15 mouse cellular contexts compared by ENCODE assay signal in genomic region chr7:3280654-3281153, GRCm38 (mm10). TPM values are rescaled to one million over a fixed set of nuclear protein-coding genes. Genes with fewer than 3 reads are reported as not detected.
DNase-seq lines count a peak whose midpoint lies in the region; ATAC-seq and TF ChIP-seq lines count a peak whose summit lies in the region.
"Had no signal": no experiment of that assay in that cellular context is flagged by ENCODE, and none has a peak within 500 bp of the region (broad histone marks: within the 10 kb centered on the region; RNA-seq: fewer than 3 reads in every experiment).

No protein-coding gene starts in this region.

- H3K4me2 ChIP-seq in lung, embryonic 15.5 days: no peak overlapping the region
- no peak overlapping the region; the same call in 1 of the 2 replicates for H3K4me2 ChIP-seq in heart, embryonic 11.5 days
- H3K4me2 ChIP-seq in stomach, embryonic 15.5 days: no peak overlapping the region
- no peak overlapping the region for H3K4me2 ChIP-seq in hindbrain, embryonic 13.5 days
- H3K4me2 ChIP-seq: embryonic facial prominence, embryonic 15.5 days; liver, embryonic 13.5 days had no signal

- H3K27ac ChIP-seq in gastrocnemius, adult 2 months: peak overlapping the region; percentile 80
- peak overlapping the region; percentile 75 for H3K27ac ChIP-seq in lung, embryonic 15.5 days
- H3K27ac ChIP-seq in heart, embryonic 11.5 days (ENCODE audit: low read depth, low read length): peak overlapping the region; percentile 72
- peak overlapping the region; percentile 26; the same call in 1 of the 2 replicates for H3K27ac ChIP-seq in stomach, embryonic 15.5 days
- H3K27ac ChIP-seq in hindbrain, embryonic 13.5 days: no peak overlapping the region
- H3K27ac ChIP-seq: embryonic facial prominence, embryonic 15.5 days; liver, embryonic 13.5 days had no signal

- 0 out of 2 replicates have a peak overlapping the region, but pooled peaks have one; percentile 7 for H3K4me3 ChIP-seq in gastrocnemius, adult 2 months
- no peak overlapping the region for H3K4me3 ChIP-seq in lung, embryonic 15.5 days
- H3K4me3 ChIP-seq in heart, embryonic 11.5 days (ENCODE audit: low read depth, low read length): no peak overlapping the region
- H3K4me3 ChIP-seq in stomach, embryonic 15.5 days (replicated peaks): no peak overlapping the region
- no peak overlapping the region for H3K4me3 ChIP-seq in hindbrain, embryonic 13.5 days
- H3K4me3 ChIP-seq: embryonic facial prominence, embryonic 15.5 days; liver, embryonic 13.5 days had no signal

- H3K4me1 ChIP-seq in lung, embryonic 15.5 days: peaks cover 10% of the 10 kb centered on the region
- 0 out of 2 replicates have a peak, but pooled peaks cover 4% of the 10 kb centered on the region for H3K4me1 ChIP-seq in heart, embryonic 11.5 days (ENCODE audit: control insufficient read depth, insufficient read depth, low read length)
- no peaks in the 10 kb centered on the region for H3K4me1 ChIP-seq in stomach, embryonic 15.5 days
- no peaks in the 10 kb centered on the region for H3K4me1 ChIP-seq in hindbrain, embryonic 13.5 days (replicated peaks)
- H3K4me1 ChIP-seq: liver, embryonic 13.5 days had no signal

- no peak for TF ChIP-seq CTCF in gastrocnemius, adult 2 months (IDR thresholded peaks at IDR 0.05)

- intact Hi-C loops in gastrocnemius, adult 2 months (cut with DNase I): no loop called here

- no peaks in the 10 kb centered on the region for H3K36me3 ChIP-seq in lung, embryonic 15.5 days
- no peaks in the 10 kb centered on the region for H3K36me3 ChIP-seq in heart, embryonic 11.5 days (ENCODE audit: control insufficient read depth, insufficient read depth, low read length)
- no peaks in the 10 kb centered on the region for H3K36me3 ChIP-seq in stomach, embryonic 15.5 days
- H3K36me3 ChIP-seq in hindbrain, embryonic 13.5 days: no peaks in the 10 kb centered on the region
- H3K36me3 ChIP-seq: embryonic facial prominence, embryonic 15.5 days; liver, embryonic 13.5 days had no signal

- 26% methylated on average over 8 of the region's 8 CpGs for WGBS in lung, embryonic 15.5 days
- WGBS in heart, embryonic 11.5 days (ENCODE audit: insufficient replicate concordance): 26% methylated on average over 8 of the region's 8 CpGs
- WGBS in stomach, embryonic 15.5 days: 31% methylated on average over 8 of the region's 8 CpGs
- WGBS in hindbrain, embryonic 13.5 days: 61% methylated on average over 8 of the region's 8 CpGs

- H3K27me3 ChIP-seq in lung, embryonic 15.5 days: no peaks in the 10 kb centered on the region
- no peaks in the 10 kb centered on the region for H3K27me3 ChIP-seq in heart, embryonic 11.5 days (ENCODE audit: control insufficient read depth, insufficient read depth, low read length)
- no peaks in the 10 kb centered on the region for H3K27me3 ChIP-seq in stomach, embryonic 15.5 days (replicated peaks)
- no peaks in the 10 kb centered on the region for H3K27me3 ChIP-seq in hindbrain, embryonic 13.5 days
- H3K27me3 ChIP-seq: embryonic facial prominence, embryonic 15.5 days; liver, embryonic 13.5 days had no signal

- no peak for DNase-seq in gastrocnemius, adult 2 months
- DNase-seq in gastrocnemius, postnatal 10 days: no peak
- DNase-seq in lung, adult 18-20 months: no peak
- no peak for DNase-seq in retina, embryonic 14.5 days (ENCODE audit: low spot score)
- DNase-seq: cerebellum, adult 11-12 months; liver, embryonic 13.5 days; spleen, adult 18-20 months; thymus, postnatal 36 days had no signal

- H3K9me3 ChIP-seq in lung, embryonic 15.5 days: no peaks in the 10 kb centered on the region
- no peaks in the 10 kb centered on the region for H3K9me3 ChIP-seq in heart, embryonic 11.5 days (replicated peaks; ENCODE audit: control insufficient read depth, low read length)
- no peaks in the 10 kb centered on the region for H3K9me3 ChIP-seq in stomach, embryonic 15.5 days
- H3K9me3 ChIP-seq in hindbrain, embryonic 13.5 days: no peaks in the 10 kb centered on the region
- H3K9me3 ChIP-seq: embryonic facial prominence, embryonic 15.5 days; liver, embryonic 13.5 days had no signal

- no peak for ATAC-seq in lung, embryonic 15.5 days (ENCODE audit: borderline replicate concordance, extremely low read depth, low FRiP score, low TSS enrichment)
- ATAC-seq in heart, embryonic 11.5 days (replicated peaks; ENCODE audit: insufficient number of reproducible peaks, low FRiP score, low TSS enrichment): peak; percentile 64
- no peak for ATAC-seq in stomach, embryonic 15.5 days (ENCODE audit: insufficient read depth, low FRiP score, low read depth)
- no peak for ATAC-seq in hindbrain, embryonic 13.5 days (ENCODE audit: low FRiP score)

- H3K9ac ChIP-seq in lung, embryonic 15.5 days: no peak overlapping the region
- no peak overlapping the region for H3K9ac ChIP-seq in heart, embryonic 11.5 days (ENCODE audit: low read depth, low read length)
- no peak overlapping the region for H3K9ac ChIP-seq in stomach, embryonic 15.5 days
- no peak overlapping the region for H3K9ac ChIP-seq in hindbrain, embryonic 13.5 days
- H3K9ac ChIP-seq: embryonic facial prominence, embryonic 15.5 days; liver, embryonic 13.5 days had no signal

RNA-seq across cellular contexts. Expression of gene Myadm, which starts 8.2 kb away (rescaled TPM):
- 10 to 100 TPM; 17.8 to 37.2 TPM for total RNA-seq in gastrocnemius, adult 2 months (2021)
- total RNA-seq in gastrocnemius, postnatal 10 days (2021): 100 to 1,000 TPM in 1 of 2 experiments, 10 to 100 TPM in 1; 71.6 to 100 TPM
- polyA plus RNA-seq in lung, embryonic 15.5 days (2015; fragmentation: Nextera tagmentation; extraction: Ambion mirVana): 112 and 118 TPM in 2 replicates
- polyA plus RNA-seq in heart, embryonic 11.5 days (2014; fragmentation: Nextera tagmentation; extraction: Ambion mirVana): 221 and 235 TPM in 2 replicates
- 140 and 141 TPM in 2 replicates for polyA plus RNA-seq in stomach, embryonic 15.5 days (2015; fragmentation: Nextera tagmentation; extraction: Ambion mirVana)
- 29.0 and 29.8 TPM in 2 replicates for polyA plus RNA-seq in hindbrain, embryonic 13.5 days (2015; fragmentation: Nextera tagmentation; extraction: Ambion mirVana)

RNA-seq across cellular contexts. Expression of gene Prkcg, which starts 8.3 kb away (rescaled TPM):
- under 1 TPM; 0.78 to 0.84 TPM for total RNA-seq in gastrocnemius, adult 2 months (2021)
- 1 to 10 TPM; 2.2 to 4.5 TPM for total RNA-seq in gastrocnemius, postnatal 10 days (2021)
- 0.16 and 0.32 TPM in 2 replicates for polyA plus RNA-seq in lung, embryonic 15.5 days (2015; fragmentation: Nextera tagmentation; extraction: Ambion mirVana)
- polyA plus RNA-seq in heart, embryonic 11.5 days (2014; fragmentation: Nextera tagmentation; extraction: Ambion mirVana): 0.10 and 0.14 TPM in 2 replicates
- 0.40 and 0.49 TPM in 2 replicates for polyA plus RNA-seq in stomach, embryonic 15.5 days (2015; fragmentation: Nextera tagmentation; extraction: Ambion mirVana)
- 0.81 and 0.83 TPM in 2 replicates for polyA plus RNA-seq in hindbrain, embryonic 13.5 days (2015; fragmentation: Nextera tagmentation; extraction: Ambion mirVana)

RNA-seq across cellular contexts. Expression of gene Nlrp12, which starts 31.2 kb away (rescaled TPM):
- not detected for total RNA-seq in gastrocnemius, adult 2 months (2021)
- under 1 TPM in 1 of 2 experiments, not detected in 1; 0.09 TPM for total RNA-seq in gastrocnemius, postnatal 10 days (2021)
- polyA plus RNA-seq in lung, embryonic 15.5 days (2015; fragmentation: Nextera tagmentation; extraction: Ambion mirVana): 0.04 TPM in 1 of 2 replicates, not detected in the other
- not detected in 2 replicates for polyA plus RNA-seq in heart, embryonic 11.5 days (2014; fragmentation: Nextera tagmentation; extraction: Ambion mirVana)
- polyA plus RNA-seq in stomach, embryonic 15.5 days (2015; fragmentation: Nextera tagmentation; extraction: Ambion mirVana): 0.08 TPM in 1 of 2 replicates, not detected in the other
- polyA plus RNA-seq in hindbrain, embryonic 13.5 days (2015; fragmentation: Nextera tagmentation; extraction: Ambion mirVana): 0.05 TPM in 1 of 2 replicates, not detected in the other
- total RNA-seq: gastrocnemius, adult 18-20 months; left cerebral cortex, adult 18-20 months had no signal
- polyA plus RNA-seq: embryonic facial prominence, embryonic 15.5 days had no signal

RNA-seq across cellular contexts. Expression of gene Cacng7, which starts 52.1 kb away (rescaled TPM):
- total RNA-seq in gastrocnemius, adult 2 months (2021): 10 to 100 TPM in 1 of 2 experiments, 1 to 10 TPM in 1; 8.4 to 16.2 TPM
- 10 to 100 TPM in 1 of 2 experiments, 1 to 10 TPM in 1; 9.7 to 10.2 TPM for total RNA-seq in gastrocnemius, postnatal 10 days (2021)
- 0.48 and 0.49 TPM in 2 replicates for polyA plus RNA-seq in lung, embryonic 15.5 days (2015; fragmentation: Nextera tagmentation; extraction: Ambion mirVana)
- 0.24 and 0.27 TPM in 2 replicates for polyA plus RNA-seq in heart, embryonic 11.5 days (2014; fragmentation: Nextera tagmentation; extraction: Ambion mirVana)
- 2.5 and 2.6 TPM in 2 replicates for polyA plus RNA-seq in stomach, embryonic 15.5 days (2015; fragmentation: Nextera tagmentation; extraction: Ambion mirVana)
- polyA plus RNA-seq in hindbrain, embryonic 13.5 days (2015; fragmentation: Nextera tagmentation; extraction: Ambion mirVana): 4.3 and 4.7 TPM in 2 replicates
- polyA plus RNA-seq: liver, embryonic 13.5 days had no signal
